Mouse (Mus musculus) brain, embryonic 18.5 days (tissue): ENCODE data around the gene Sae1.
"Not testable (repeated sequence)": the region's sequence is repeated elsewhere in the genome, so short reads cannot be mapped to it uniquely, and the experiment has no call there.

Experiments used
- DNase-seq: peaks from one replicate; pipeline ENCODE4 v3.0.0-alpha.2; 2012; ENCODE audit warnings: low read depth, low spot score

Sae1 gene

DNA sequence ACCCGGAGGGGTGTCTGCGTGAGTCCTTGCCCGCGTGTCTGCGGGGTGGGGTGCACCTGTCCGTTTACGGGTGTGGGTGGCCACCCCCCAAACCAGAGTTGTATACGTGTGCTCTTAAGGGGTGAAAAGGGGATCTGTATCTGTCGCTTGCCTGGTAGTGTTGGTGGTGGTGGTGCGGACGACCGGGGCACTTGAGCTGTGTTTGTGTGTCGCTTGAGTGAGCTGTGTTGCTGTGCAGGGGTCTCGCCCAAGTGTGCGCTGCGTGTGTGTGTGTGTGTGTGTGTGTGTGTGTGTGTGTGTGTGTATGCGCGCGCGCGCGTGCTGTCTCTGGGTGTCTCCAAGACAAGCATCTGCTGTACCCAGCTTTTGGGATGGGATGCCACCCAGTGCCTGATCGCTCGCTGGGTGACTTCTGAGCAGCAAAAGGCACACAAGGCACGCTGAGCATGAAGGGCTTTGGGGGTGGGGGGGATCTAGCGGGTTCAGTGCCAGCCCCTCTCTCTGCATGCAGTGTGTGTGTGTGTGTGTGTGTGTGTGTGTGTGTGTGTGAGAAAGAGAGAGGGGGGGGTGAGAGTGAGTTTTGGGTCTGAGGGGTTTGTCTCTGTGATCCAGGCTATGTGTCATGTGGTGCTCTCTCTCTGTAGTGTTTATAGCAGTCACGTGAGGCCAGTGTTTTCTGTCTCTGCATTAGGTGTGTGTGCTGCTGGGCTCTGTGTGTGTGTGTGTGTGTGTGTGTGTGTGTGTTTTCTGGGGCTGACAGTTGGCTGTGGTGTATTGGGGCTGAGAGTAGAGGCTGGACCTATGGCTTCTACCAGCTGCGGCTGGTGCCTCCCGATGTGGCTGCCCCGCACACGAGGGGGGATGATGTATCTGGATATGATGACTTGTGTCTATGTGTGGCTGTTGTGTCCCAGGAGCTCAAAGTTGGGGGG, 76.8 kb downstream of the Sae1 start:
- DNase-seq: no peak

DNA sequence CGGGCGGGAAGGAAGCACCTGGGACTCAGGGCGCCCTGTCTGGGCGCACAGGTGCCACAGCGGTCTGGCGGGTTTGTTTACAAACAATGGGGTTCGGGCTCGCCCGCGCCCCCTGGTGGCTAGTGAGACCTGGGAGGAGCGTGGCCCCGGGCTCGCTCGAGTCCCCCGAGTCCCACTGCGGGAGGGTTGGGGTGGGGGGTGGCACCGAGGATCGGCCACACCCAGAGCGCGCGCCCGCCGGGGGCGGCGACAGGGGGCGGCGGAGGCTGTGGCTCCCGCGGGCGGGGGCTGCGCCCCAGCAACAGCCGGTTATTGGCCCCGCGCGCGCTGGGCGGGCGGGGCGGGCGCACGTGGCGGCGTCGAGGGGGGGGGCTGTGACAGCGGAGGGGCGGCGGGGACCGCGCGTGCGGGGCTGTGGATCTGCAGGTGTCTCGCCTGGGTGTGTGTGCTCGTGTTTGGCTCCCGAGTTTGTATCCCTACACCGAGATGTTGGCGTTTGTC, 77.5 kb downstream of the Sae1 start:
- no peak for DNase-seq

DNA sequence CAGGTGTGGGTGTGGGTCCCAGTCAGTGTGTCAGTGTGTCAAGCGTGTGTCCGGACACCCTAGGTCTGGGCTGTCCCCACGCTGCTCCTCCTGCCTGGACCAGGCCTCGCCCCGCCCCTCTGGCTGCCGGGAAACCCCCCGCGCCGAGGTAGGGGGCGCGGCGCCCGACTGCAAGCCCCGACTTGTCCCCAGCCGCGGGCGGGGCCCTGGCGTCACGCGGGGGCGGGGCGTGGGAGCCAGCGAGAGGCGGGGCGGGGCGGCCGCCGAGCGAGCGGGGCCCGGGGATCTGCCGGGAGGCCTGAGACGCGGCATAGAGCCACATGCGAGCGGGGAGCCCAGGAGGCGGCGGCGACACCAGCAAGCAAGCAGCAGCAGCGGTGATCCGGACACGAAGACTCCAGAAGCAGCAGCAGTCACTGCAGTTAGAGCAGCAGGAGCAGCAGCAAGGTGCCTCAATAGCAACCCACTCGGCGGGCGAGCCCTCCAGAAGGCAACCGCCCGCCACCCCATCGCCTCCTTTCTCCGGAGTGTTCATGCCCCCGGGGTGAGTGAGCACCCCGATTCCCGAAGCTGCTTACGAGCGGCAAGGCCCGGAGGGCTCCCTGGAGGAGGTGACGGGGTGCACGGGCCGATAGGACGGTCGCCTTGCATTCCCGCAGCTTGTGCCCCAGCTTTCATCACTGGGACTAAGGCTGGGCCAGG, 78.1 kb downstream of the Sae1 start:
- DNase-seq: no peak

DNA sequence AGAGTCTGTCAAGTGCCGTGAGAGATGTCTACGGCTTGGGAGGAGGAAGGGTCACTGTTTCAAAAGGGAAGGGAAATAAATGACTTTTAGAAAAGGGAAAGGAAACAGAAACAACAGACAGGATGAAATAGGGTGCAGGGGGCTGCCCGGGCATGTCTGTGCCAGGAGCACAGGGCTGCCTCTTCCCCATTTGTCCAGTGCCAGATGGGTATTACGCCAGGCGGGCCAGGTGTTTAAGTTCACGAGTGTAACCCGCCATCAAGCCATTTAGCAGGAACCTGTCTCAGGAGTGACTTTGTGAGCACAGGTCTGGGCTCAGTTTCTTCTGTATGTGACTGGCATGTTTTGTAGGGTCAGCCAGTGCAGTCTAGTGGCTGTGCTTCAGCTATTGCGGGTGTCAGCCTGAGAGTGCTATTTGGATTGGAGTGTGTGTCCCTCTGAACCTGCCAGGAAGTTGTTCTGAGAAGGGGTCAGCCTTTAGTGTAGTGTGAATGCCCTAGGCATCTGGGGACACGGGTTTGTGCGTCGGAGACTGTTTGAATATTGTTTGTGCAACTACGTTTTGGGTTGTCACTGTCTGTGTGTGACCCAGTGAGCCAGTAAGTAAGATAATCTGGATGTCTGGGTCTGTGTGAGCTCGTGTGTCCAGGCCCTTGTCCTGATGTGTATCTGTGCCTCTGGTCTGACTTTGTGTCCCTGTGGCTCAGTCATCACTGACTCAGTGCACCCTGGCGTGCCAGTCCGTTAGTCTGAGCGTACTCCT, 78.9 kb downstream of the Sae1 start:
- DNase-seq: no peak

DNA sequence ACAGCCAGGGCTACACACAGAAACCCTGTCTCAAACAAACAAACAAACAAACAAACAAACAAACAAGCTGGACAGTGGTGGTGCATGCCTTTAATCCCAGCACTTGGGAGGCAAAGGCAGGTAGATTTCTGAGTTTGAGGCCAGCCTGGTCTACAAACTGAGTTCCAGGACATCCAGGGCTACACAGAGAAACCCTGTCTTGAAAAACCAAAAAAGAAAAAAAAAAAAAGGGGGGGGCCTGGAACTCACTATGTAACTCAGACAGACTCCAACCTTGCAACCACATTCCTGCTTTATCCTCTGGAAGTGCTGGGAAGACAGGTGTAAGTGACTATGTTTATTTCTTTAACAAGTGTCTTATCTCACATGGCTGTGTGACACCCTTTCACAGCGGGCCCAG, 79.5 kb downstream of the Sae1 start, which contains the start of gene Bbc3:
Gene Bbc3, plus strand, starts transcription at position 301 of the 400 bp plus-strand sequence.
- DNase-seq: not testable (repeated sequence)

DNA sequence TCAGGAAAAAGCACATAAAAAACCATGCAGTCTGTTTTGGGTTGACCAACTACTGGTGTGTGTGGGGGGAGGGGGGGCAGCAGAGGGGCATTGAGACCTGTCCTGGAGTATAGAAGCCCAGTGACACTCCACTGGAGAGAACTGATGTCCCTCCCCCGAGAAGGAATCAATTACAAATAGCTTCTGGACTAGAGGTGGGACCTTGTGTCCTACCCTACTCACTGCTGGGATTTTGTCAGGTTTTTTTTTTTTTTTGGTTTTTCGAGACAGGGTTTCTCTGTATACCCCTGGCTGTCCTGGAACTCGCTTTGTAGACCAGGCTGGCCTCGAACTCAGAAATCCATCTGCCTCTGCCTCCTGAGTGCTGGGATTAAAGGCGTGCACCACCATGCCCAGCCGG, 80.5 kb downstream of the Sae1 start:
- not testable (repeated sequence) for DNase-seq

DNA sequence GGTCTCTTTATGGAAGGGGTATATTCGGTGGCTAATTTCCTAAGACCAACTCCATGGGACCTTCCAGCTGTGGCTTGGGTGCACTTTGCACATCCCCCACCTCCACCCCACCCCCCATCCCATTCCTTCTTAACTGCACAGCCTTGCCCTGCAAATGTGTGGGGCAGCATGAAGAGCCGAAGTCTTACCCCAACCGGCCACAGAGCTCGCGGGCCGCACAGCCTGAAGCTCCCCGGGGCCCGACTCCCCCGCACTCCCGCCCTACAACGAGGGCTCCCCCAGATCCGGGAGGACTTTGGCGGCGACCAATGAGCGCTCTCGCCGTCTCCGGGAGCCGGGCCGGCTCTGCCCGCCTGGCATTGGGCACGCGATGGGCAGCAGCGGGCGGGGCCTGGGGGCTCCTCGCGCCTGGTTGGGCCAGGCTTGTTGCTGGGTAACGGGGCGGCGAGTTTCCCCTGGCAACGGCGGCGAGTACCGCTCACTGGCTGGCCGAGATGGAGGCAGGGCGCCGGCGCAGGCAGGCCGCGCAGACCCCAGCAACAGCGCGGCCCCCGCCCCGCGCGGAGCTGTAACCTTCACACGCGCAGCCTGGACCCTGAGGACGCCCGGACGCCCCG, 88.1 kb downstream of the Sae1 start:
- peak; percentile 85 for DNase-seq

DNA sequence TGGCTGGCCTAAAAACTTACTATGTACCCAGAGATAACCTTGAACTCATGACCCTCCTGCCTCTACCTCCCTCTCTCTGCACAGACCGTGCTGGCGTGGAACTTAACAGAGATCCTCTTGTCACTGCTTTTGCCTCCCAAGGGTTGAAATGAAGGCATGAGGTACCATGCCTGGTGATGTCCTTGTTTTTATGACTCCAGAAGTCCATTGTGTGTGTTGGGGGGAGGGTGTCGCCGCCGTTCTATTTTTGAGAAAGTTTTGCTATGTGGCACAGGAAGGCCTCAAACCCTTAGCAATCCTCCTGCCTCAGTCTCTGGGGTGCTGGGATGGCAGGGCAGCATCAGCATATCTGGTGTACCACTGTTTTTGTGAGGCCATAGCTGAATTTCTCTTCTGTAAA, 88.7 kb downstream of the Sae1 start:
- DNase-seq: no peak

DNA sequence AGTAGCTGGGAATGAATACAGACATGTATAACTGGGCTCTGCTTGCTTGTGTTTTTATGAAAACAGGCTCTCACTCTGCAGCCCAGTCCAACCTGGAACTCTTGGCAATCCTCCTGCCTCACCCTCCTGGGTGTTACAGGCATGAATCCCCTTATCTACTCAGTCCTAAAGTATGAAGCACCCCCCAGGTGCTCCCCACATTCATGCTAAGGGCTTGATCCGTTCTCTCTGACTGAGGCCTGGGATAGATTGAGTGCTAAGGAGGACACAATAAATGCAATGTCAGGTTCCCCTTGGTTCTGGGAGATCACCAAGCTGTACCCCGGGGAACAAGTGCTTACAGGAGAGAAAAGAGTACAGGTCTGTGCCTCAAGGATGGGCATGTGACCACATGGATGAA, 90.0 kb downstream of the Sae1 start:
- no peak for DNase-seq

DNA sequence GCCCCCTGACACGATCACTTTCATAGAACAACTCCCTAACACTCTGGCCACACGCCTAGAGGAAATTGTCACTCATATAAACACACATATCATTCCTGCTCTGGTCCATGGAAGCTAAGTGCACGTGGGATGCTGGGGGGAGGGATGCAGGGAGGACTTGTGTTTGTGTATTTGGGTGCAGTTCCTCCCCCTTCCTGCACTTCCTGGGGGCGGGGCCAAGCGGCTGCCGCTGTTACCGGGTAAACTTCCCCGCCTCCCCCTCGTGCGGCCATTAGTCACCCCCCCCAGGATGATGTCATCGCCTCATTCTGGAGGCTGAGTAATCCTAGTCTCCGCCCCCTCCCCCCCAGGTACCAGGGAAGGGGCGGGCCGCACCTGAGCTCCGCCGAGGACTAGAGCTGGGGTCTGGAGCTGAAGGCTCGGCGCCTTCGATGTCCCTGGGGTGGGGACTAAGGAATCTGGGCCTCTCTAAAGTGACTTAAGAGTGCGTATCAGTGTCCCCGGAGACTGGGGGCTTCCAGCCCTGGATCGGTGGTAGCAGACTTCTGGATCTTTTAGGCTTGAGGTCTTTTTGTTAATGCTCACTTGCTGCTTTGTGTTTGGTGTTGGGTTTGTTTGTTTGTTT, 90.7 kb downstream of the Sae1 start:
- no peak for DNase-seq

DNA sequence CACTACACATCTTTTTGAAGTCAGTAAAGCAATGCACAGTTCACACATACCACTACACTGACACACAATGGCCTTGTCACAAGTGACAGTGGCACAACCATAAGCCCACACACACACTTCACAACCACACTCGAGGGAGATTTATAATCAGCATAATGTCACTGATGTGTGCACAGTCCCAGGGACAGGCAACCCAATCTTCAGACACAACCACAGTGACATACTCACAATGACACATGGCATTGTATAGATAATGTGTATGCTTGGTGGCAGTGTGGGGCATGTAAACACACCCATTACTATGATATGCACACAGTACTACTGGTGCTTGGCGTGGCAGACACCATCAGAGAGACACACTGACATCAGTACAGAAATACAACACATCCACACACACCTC, 91.5 kb downstream of the Sae1 start:
- no peak for DNase-seq

DNA sequence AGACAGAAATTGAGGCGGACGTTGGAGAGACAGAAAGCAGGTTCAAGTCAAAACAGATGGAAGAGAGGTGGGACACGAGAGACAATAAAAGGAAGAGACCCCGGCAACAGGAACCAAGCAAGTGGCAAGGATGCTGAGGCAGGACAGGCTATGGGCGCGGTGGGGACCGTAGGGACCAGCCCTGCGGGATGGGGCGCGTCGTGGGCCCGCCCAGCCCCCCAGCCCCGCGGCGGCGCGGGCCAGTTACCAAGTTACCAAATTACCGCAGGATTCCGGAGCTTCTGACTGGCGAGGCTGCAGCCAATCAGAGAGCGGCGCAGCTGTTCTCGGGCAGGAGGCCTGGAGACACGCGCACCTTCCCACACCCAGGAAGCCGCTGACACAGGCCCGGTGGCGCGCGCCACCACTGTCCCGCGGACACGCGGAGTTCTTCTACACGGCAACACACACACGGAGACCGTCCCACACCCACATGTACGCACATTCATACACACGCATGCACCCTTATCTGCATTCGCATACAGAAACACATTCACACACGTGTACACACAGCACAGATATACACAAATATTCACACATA, 92.2 kb downstream of the Sae1 start:
- no peak for DNase-seq

DNA sequence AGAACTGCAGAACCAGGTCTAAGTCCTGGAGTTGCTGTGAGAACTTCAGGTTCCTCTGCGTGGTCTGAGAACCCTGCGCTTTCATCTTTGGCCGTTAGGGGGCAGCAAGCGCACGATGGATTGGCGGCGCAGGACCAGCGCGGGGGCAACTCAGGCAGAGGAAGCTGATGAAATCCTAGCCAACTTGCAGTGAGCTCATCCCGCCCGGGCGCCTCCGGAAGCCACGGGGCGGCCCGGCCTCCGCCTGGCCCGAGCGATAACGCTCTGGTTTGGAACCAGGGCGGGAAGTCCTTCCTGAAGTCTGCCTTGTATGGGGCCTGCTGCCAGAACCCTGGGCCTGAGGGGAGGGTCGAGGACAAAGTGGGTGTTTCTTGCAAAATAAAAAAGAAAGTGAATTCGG, 92.8 kb downstream of the Sae1 start:
- DNase-seq: no peak

DNA sequence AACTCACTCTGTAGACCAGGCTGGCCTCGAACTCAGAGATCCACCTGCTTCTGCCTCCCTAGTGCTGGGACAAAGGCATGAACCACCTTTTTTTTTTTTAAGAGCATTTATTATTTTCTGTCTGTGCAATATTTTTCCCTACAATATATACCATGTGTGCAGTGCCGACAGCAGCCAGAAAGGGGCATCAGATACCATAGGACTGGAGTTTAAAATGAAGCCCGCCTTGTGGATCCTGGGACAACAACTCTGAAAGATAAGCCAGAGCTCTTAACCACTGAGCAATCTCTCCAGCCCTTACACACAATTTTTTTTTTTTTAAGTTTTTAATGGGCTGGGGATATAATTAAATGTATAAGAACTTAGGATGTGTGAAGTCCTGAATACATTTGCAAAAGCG, 93.3 kb downstream of the Sae1 start:
- DNase-seq: no peak

DNA sequence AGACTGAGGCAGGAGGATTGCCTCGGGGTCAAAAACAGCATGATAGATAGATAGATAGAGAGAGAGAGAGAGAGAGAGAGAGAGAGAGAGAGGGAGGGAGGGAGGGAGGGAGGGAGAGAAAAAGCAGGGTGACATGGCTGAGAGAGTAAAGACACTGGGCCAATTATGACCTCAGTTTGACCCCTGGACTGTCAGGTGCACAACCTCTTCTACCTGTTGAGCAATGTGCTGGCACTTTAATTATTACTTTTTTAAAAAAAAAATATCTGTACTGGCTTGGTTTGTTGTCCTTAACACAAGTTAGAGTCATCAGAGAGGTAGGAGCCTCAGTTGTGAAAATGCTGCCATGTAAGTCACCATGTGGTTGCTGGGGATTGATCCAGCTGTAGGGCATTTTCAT, 99.8 kb downstream of the Sae1 start:
- DNase-seq: no peak

DNA sequence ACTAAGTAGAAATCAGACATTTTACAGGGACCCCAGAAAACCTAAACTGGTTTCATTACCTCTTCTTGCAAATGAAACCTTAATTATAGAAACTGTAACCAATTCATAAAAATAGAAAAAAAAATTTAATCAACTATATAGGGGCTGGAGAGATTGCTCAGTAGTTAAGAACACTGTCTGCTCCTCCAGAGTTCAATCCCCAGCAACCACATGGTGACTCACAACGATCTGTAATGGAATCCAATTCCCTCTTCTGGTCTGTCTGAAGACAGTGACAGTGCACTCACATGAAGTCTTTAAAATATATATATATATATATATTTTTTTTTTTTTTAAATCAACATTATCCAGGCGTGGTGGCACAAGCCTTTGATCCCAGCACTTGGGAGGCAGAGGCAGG, 100.6 kb downstream of the Sae1 start:
- no peak for DNase-seq

DNA sequence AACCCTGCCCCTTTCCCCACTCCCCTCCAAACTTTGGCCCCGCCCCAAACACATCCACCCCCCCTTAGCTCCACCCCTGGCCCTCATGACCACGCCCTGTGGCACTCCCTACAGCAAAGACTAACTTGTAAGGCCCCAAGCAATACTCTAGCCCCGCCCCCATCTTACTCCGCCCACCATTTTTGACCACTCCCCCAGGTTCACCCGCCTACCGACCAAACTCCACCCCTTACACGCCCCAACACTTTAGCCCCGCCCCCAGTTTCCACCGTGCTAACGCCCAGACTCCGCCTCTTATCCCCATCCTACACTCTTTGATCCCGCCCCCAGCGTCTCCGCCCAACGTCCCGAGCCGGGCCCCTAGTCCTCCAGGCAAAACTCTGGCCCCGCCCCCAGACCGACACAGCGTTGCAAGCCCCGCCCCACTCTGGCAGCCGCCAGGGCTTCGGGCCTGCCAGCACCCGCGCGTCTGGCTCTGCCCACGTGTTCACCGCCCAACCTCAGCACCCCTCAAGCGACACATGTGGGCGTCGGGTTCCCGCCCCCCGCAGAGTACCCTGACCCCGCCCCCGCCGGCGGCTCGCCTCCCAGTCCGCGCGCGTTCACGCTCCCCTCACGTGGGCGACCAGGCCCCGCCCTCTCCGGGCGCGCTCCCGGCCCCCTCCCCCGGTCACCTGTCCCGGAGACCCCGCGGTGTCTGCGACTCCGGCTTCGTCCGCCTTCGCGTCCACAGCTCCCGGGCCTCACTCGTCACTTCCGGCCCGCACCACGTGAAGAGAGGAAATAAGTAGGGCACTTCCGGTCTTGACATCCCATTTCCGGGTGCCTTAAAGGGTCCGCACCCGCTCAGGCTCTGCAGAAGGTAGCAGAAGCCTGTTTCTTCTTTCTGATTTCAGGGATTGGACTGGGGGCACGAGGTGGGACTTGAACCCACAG, 101.3 kb downstream of the Sae1 start, which contains the start of gene Ccdc9:
Gene Ccdc9, minus strand, starts transcription at position 770 of the 936 bp plus-strand sequence.
- peak; percentile 93 for DNase-seq

DNA sequence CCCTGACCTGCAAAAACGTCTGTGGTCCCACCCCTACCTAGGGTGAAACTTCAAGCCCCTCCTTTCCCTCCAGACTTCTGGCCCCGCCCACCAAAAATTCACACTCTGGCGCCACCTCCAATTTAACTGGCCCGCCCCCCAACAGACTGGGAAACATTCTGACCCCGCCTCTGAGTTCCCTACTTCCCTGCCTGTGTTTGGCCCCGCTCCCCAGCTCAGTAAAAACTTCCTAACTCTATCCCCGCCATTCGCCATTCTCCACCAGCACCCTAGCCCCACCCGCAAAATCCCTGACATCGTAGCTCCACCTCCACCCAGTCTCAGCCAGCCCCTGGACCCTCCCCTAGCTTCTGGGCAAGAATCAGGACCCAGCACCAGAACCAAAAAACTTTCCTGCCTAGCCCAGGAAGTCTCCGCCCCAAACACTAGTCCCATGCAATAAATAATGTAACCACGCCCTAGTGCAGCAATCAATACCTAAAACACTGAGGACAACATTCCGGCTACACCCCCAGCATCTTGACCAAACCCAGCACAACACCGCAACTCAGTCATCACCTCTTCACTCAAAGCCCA, 102.1 kb downstream of the Sae1 start:
- DNase-seq: no peak

DNA sequence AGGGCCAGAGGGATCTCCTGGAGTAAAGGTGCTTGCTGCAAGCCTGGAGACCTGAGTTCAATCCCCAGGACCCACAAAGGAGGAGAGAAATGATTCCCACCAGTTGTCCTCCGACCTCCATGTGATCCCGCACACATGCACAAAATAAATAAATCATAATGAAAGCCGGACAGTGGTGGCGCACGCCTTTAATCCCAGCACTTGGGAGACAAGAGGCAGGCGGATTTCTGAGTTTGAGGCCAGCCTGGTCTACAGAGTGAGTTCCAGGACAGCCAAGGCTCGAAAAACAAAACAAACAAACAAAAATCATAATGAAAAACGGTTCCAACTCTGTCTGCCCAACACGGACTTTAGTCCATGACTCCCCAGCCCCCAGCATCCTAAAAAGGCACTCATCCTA, 102.7 kb downstream of the Sae1 start:
- no peak for DNase-seq
